Mouse (Mus musculus) stomach, postnatal 0 days (tissue): ENCODE measurements at regions not wholly inside any gene's neighbourhood (a gene's known extent, or its start where the extent isn't known, plus 50 kb on each side); places are given as distances from the start of the nearest gene placed in this dataset.

Experiments
- CTCF ChIP-seq: IDR thresholded peaks from 2 replicates; pipeline ENCODE4 v1.5.1; 2016; ENCODE audit warnings: antibody characterized with exemption, low read depth, mild to moderate bottlenecking, moderate library complexity
- EP300 ChIP-seq: optimal IDR thresholded peaks from 2 replicates; pipeline ENCODE3; 2016; ENCODE audit warnings: antibody characterized with exemption

DNA sequence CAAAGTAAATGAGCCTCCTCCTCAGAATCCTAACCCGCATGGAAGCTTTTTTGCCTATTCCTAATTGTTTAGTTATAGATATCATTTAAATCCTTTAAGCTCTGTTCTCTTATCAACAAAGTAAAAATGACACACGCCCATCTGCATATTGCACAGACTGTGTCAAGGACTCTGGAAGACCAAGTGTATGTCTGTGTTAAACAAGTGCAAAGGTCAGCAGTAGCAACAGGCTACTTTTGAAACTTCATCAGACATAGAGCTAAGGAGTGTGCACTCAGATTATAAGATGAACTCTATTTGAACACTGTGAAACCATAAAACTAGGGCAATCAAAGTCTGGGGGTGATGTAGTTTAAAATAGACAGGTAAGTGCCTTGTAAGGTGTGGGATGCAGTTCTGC is 228.3 kb downstream of the Kcna4 start:
- no peak for TF ChIP-seq CTCF
- no peak for TF ChIP-seq EP300
